Mouse (Mus musculus) erythroblast, embryonic 14.5 days (primary cell): ENCODE results near the gene Fam69a.

Experiments used
- GATA1 ChIP-seq: IDR thresholded peaks from 2 replicates; pipeline ENCODE4 v1.6.1; 2012; ENCODE audit warnings: low read length, inconsistent platforms, mixed read lengths
- TAL1 ChIP-seq: IDR thresholded peaks from 3 replicates; pipeline ENCODE4 v1.6.1; 2012; ENCODE audit warnings: low read length, inconsistent platforms, mixed read lengths

DNA sequence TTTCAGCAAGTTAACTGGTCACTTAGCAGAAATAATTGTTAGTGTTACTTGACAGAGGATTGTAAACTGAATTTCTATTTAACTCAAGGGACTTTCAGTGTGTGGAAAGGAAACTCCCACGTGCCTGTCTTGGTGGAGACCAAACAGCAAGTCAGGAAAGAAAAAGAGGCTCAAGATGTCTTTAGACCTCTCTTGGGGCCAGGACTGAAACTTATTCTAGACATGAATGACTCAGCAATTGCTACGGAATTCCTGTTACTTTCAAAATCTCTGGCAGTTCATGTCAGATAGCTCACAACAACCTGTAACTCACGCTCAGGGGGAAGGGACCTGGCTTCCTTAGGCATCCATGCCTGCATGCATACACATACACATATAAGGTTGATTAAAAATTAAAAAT lies 20.7 kb downstream of the Fam69a start:
- TF ChIP-seq GATA1 = no peak
- no peak for TF ChIP-seq TAL1
